ENCODE assay signal across 13 mouse cellular contexts in the genomic region with DNA sequence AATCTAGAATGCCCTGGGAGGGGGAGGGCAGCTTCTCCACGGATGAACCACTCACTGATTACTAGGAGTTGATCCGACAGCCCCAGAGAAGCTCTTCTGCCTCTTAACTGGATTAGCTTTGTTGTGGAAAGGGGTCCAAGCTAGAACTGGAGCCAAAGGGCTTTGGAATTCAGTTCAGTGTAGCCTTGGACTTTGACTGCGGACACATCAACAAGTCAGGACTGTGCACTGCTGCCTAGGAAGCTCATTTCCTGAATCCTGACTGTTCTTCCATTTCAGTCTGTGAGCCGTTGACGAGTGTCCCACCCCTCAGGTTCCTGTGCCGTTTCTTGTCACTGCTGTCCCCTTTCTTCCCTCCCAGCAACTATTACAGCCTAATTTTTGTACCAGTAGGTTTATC. TPM values are rescaled to one million over a fixed set of nuclear protein-coding genes. Genes with fewer than 3 reads are reported as not detected.
DNase-seq lines count a peak whose midpoint lies in the region; ATAC-seq and TF ChIP-seq lines count a peak whose summit lies in the region.
"Had no signal": no experiment of that assay in that cellular context is flagged by ENCODE, and none has a peak within 500 bp of the region (broad histone marks: within the 10 kb centered on the region; RNA-seq: fewer than 3 reads in every experiment).

No protein-coding gene starts in this region.

- H3K27me3 ChIP-seq in lung, embryonic 14.5 days (ENCODE audit: insufficient read depth, low read length) = no peaks in the 10 kb centered on the region
- H3K27me3 ChIP-seq in heart, embryonic 16.5 days (ENCODE audit: control insufficient read depth, insufficient read depth, low read length) = no peaks in the 10 kb centered on the region
- H3K27me3 ChIP-seq in kidney, postnatal 0 days (ENCODE audit: insufficient read depth, low read length) = no peaks in the 10 kb centered on the region
- H3K27me3 ChIP-seq: limb, embryonic 12.5 days had no signal

- no peak overlapping the region for H3K4me2 ChIP-seq in lung, embryonic 14.5 days
- H3K4me2 ChIP-seq in heart, embryonic 16.5 days (ENCODE audit: low read depth, low read length) = peak overlapping the region; percentile 63; the same call in 1 of the 2 replicates
- H3K4me2 ChIP-seq in kidney, postnatal 0 days (ENCODE audit: low read length) = no peak overlapping the region
- H3K4me2 ChIP-seq: forebrain, embryonic 13.5 days had no signal

- intact Hi-C loops in left cerebral cortex, postnatal 25 days (cut with DNase I) = no loop called here

- H3K4me3 ChIP-seq in lung, embryonic 14.5 days (ENCODE audit: low read depth, low read length) = no peak overlapping the region
- H3K4me3 ChIP-seq in heart, embryonic 16.5 days (ENCODE audit: low read length) = no peak overlapping the region
- no peak overlapping the region for H3K4me3 ChIP-seq in kidney, postnatal 0 days (replicated peaks; ENCODE audit: low read depth, low read length)
- H3K4me3 ChIP-seq: forebrain, embryonic 13.5 days; limb, embryonic 12.5 days had no signal

- DNase-seq in lung, embryonic 14.5 days = peak; percentile 33
- no peak for DNase-seq in lung, adult 18-20 months
- DNase-seq in kidney, postnatal 0 days (ENCODE audit: low spot score) = peak; percentile 37
- peak; percentile 66 for DNase-seq in retina, postnatal 1 day
- no peak for DNase-seq in adrenal gland, postnatal 25 days
- no peak for DNase-seq in left cerebral cortex, postnatal 25 days (ENCODE audit: low spot score in 2 of 2)
- DNase-seq: adrenal gland, postnatal 36 days; cerebellum, postnatal 36 days had no signal

- WGBS in lung, embryonic 14.5 days = 24% methylated on average over 6 of the region's 6 CpGs
- WGBS in heart, embryonic 16.5 days = 14% methylated on average over 6 of the region's 6 CpGs
- 21% methylated on average over 6 of the region's 6 CpGs for WGBS in kidney, postnatal 0 days

- no peaks in the 10 kb centered on the region for H3K36me3 ChIP-seq in lung, embryonic 14.5 days (ENCODE audit: insufficient read depth)
- no peaks in the 10 kb centered on the region for H3K36me3 ChIP-seq in heart, embryonic 16.5 days (ENCODE audit: control insufficient read depth, insufficient read depth)
- no peaks in the 10 kb centered on the region for H3K36me3 ChIP-seq in kidney, postnatal 0 days (ENCODE audit: insufficient read depth, low read length)
- H3K36me3 ChIP-seq: limb, embryonic 12.5 days had no signal

- no peaks in the 10 kb centered on the region for H3K9me3 ChIP-seq in lung, embryonic 14.5 days (ENCODE audit: low read depth, low read length)
- H3K9me3 ChIP-seq in heart, embryonic 16.5 days (replicated peaks; ENCODE audit: control insufficient read depth, low read length) = no peaks in the 10 kb centered on the region
- no peaks in the 10 kb centered on the region for H3K9me3 ChIP-seq in kidney, postnatal 0 days (replicated peaks; ENCODE audit: low read length)
- H3K9me3 ChIP-seq: forebrain, embryonic 13.5 days; limb, embryonic 12.5 days had no signal

- no peak for TF ChIP-seq CTCF in lung, embryonic 14.5 days (IDR thresholded peaks at IDR 0.05; ENCODE audit: low read depth)
- TF ChIP-seq CTCF in kidney, postnatal 0 days (IDR thresholded peaks at IDR 0.05; ENCODE audit: low read depth) = no peak

- H3K9ac ChIP-seq in lung, embryonic 14.5 days = no peak overlapping the region
- H3K9ac ChIP-seq in heart, embryonic 16.5 days (ENCODE audit: low read length) = no peak overlapping the region
- no peak overlapping the region for H3K9ac ChIP-seq in kidney, postnatal 0 days (ENCODE audit: low read depth, low read length)
- H3K9ac ChIP-seq: forebrain, embryonic 13.5 days; limb, embryonic 12.5 days had no signal

- H3K27ac ChIP-seq in lung, embryonic 14.5 days (ENCODE audit: low read depth) = peak overlapping the region; percentile 21; the same call in 1 of the 2 replicates
- H3K27ac ChIP-seq in heart, embryonic 16.5 days (ENCODE audit: low read length) = peak overlapping the region; percentile 66
- peak overlapping the region; percentile 60 for H3K27ac ChIP-seq in kidney, postnatal 0 days
- H3K27ac ChIP-seq: forebrain, embryonic 13.5 days; limb, embryonic 12.5 days had no signal

- ATAC-seq in lung, embryonic 14.5 days (ENCODE audit: insufficient read depth) = no peak
- no peak for ATAC-seq in heart, embryonic 16.5 days (replicated peaks; ENCODE audit: extremely low read depth, insufficient read depth, low FRiP score)
- peak; percentile 49; the same call in 1 of the 2 replicates for ATAC-seq in kidney, postnatal 0 days (replicated peaks; ENCODE audit: low FRiP score, low read depth)
- ATAC-seq in CD4-positive, CD25-positive, alpha-beta regulatory T cell, adult 4 months = no peak
- ATAC-seq: forebrain, embryonic 13.5 days; hindbrain, embryonic 16.5 days had no signal

- H3K4me1 ChIP-seq in lung, embryonic 14.5 days (ENCODE audit: insufficient read depth) = no peaks in the 10 kb centered on the region
- peaks cover 33% of the 10 kb centered on the region for H3K4me1 ChIP-seq in heart, embryonic 16.5 days (ENCODE audit: control insufficient read depth, insufficient read depth, low read length)
- peaks cover 27% of the 10 kb centered on the region for H3K4me1 ChIP-seq in kidney, postnatal 0 days (replicated peaks; ENCODE audit: insufficient read depth, low read length)

RNA-seq across cellular contexts. Expression of a gene that starts 1.6 kb away (rescaled TPM):
- 15.8 and 17.0 TPM in 2 replicates for polyA plus RNA-seq in lung, embryonic 14.5 days (2014; fragmentation: Nextera tagmentation; extraction: Ambion mirVana)
- 17.7 and 18.5 TPM in 2 replicates for polyA plus RNA-seq in heart, embryonic 16.5 days (2015; fragmentation: Nextera tagmentation; extraction: Ambion mirVana)
- polyA plus RNA-seq in kidney, postnatal 0 days (2015; fragmentation: Nextera tagmentation; extraction: Ambion mirVana) = 22.9 and 25.1 TPM in 2 replicates
- 1 to 10 TPM; 7.2 to 8.9 TPM for polyA plus RNA-seq in CD4-positive, CD25-positive, alpha-beta regulatory T cell, adult 4 months (2017; shearing (Covaris generic))
- 24.9 and 31.2 TPM in 2 replicates for total RNA-seq in adrenal gland, postnatal 25 days (2021)
- 10 to 100 TPM; 27.0 to 28.1 TPM for total RNA-seq in left cerebral cortex, postnatal 25 days (2021)

Comparison
In these comparisons a context has a peak if more than half of its experiments do, and no peak if none do; other contexts are left out.
1. DNase-seq: peak in lung, embryonic 14.5 days (single experiment), kidney, postnatal 0 days (single experiment) and retina, postnatal 1 day (single experiment); none in lung, adult 18-20 months (0 of 2), adrenal gland, postnatal 25 days (single experiment) and left cerebral cortex, postnatal 25 days (0 of 2).
2. Peak in every context shown above with its lines, with median percentiles within 50 percentile points of each other: H3K27ac ChIP-seq.